Mouse (Mus musculus): ENCODE results near the gene Camk1d. TPM values are rescaled to one million over a fixed set of nuclear protein-coding genes. Genes with fewer than 3 reads are reported as not detected.

Camk1d gene
- polyA plus RNA-seq, 1 experiment from 2014 or later, result 3.8 TPM

- 67% methylated on average over 8 of the region's 8 CpGs for WGBS
- Histone ChIP-seq H3K27ac (ENCODE audit: low read depth, low read length) (no peak overlapping the region), H3K4me1 (ENCODE audit: control insufficient read depth, insufficient read depth, low read length) (no peaks in the 10 kb centered on the region), H3K9ac (ENCODE audit: low read length) (no peak overlapping the region), H3K4me3 (ENCODE audit: low read depth, low read length) (no peak overlapping the region), H3K9me3 (replicated peaks; ENCODE audit: control insufficient read depth, low read length) (no peaks in the 10 kb centered on the region), H3K36me3 (ENCODE audit: control insufficient read depth, insufficient read depth, low read length) (no peaks in the 10 kb centered on the region), H3K4me2 (ENCODE audit: low read length) (no peak overlapping the region), H3K27me3 (replicated peaks; ENCODE audit: control insufficient read depth, insufficient read depth, low read length) (no peaks in the 10 kb centered on the region)
- no peak for ATAC-seq
- no peak for DNase-seq (ENCODE audit: low spot score)
These were observed 15.9 kb downstream of the Camk1d start for GRCm38 (mm10) chr2:5698451-5698850.

- Histone ChIP-seq H3K27me3 (replicated peaks; ENCODE audit: control insufficient read depth, insufficient read depth, low read length) (no peaks in the 10 kb centered on the region), H3K9me3 (replicated peaks; ENCODE audit: control insufficient read depth, low read length) (no peaks in the 10 kb centered on the region), H3K9ac (ENCODE audit: low read length) (no peak overlapping the region), H3K4me1 (ENCODE audit: control insufficient read depth, insufficient read depth, low read length) (no peaks in the 10 kb centered on the region), H3K36me3 (ENCODE audit: control insufficient read depth, insufficient read depth, low read length) (no peaks in the 10 kb centered on the region), H3K4me3 (ENCODE audit: low read depth, low read length) (no peak overlapping the region), H3K27ac (ENCODE audit: low read depth, low read length) (no peak overlapping the region), H3K4me2 (ENCODE audit: low read length) (no peak overlapping the region)
- DNase-seq (ENCODE audit: low spot score), result no peak
- WGBS, result 82% methylated on average over 9 of the region's 9 CpGs
- no peak for ATAC-seq
These were observed 20.2 kb downstream of the Camk1d start for GRCm38 (mm10) chr2:5694094-5694493.

DNA sequence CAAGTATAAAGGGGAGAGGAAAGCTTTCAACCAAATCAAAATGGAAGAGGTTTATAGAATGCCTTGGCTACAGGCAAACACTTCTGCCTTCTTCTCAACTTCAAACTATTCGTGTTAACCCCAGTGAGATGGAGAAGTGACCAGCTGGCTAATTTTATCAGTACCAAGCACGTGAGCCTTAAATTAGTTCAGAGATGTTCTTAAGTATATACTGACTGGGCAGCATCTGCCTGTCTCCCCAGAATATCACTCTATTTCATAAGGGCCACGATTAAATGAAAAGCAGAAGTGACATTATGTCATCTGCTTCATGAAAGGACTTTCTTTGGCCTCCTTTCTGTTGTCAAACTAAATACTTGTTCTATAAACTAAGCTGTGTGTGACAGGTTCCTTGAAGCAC, 22.6 kb downstream of the Camk1d start:
- Histone ChIP-seq H3K4me3 (ENCODE audit: low read depth, low read length) (no peak overlapping the region), H3K27ac (ENCODE audit: low read depth, low read length) (no peak overlapping the region), H3K4me1 (ENCODE audit: control insufficient read depth, insufficient read depth, low read length) (no peaks in the 10 kb centered on the region), H3K9me3 (replicated peaks; ENCODE audit: control insufficient read depth, low read length) (no peaks in the 10 kb centered on the region), H3K27me3 (replicated peaks; ENCODE audit: control insufficient read depth, insufficient read depth, low read length) (no peaks in the 10 kb centered on the region), H3K36me3 (ENCODE audit: control insufficient read depth, insufficient read depth, low read length) (no peaks in the 10 kb centered on the region), H3K4me2 (ENCODE audit: low read length) (no peak overlapping the region), H3K9ac (ENCODE audit: low read length) (no peak overlapping the region)
- WGBS, result 79% methylated on average over 3 of the region's 3 CpGs
- ATAC-seq (no peak), DNase-seq (ENCODE audit: low spot score) (no peak)

GRCm38 (mm10) chr2:5683366-5683765, 30.9 kb downstream of the Camk1d start:
- no peak overlapping the region for H3K4me2 ChIP-seq (ENCODE audit: low read length)
- H3K4me1 ChIP-seq (ENCODE audit: control insufficient read depth, insufficient read depth, low read length), result no peaks in the 10 kb centered on the region
- no peaks in the 10 kb centered on the region for H3K9me3 ChIP-seq (replicated peaks; ENCODE audit: control insufficient read depth, low read length)
- 85% methylated on average over 4 of the region's 4 CpGs for WGBS
- no peak overlapping the region for H3K4me3 ChIP-seq (ENCODE audit: low read depth, low read length)
- H3K9ac ChIP-seq (ENCODE audit: low read length), result no peak overlapping the region
- H3K27ac ChIP-seq (ENCODE audit: low read depth, low read length), result no peak overlapping the region
- DNase-seq (ENCODE audit: low spot score) (no peak), ATAC-seq (no peak)
- no peaks in the 10 kb centered on the region for H3K27me3 ChIP-seq (replicated peaks; ENCODE audit: control insufficient read depth, insufficient read depth, low read length)
- no peaks in the 10 kb centered on the region for H3K36me3 ChIP-seq (ENCODE audit: control insufficient read depth, insufficient read depth, low read length)

DNA sequence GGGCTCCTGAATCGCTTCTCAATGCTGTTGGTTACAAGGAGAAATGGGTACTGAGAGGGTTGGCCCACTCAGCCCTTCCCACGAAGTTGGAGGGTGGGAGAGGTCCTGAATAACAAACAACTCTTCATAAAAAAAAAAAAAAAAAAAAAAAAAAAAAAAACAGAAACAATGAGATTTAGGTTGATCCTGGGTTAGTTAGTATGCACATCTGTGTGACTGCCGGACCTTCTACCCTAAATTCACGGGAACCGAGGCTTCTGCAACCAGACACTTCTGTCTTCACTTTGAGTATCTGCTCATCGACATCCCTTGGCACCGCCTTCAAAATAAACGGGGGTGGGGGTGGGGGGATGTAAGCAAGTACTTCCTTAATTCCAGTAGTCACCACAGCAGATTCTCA, 32.4 kb downstream of the Camk1d start:
- Histone ChIP-seq H3K4me2 (ENCODE audit: low read length) (no peak overlapping the region), H3K27ac (ENCODE audit: low read depth, low read length) (no peak overlapping the region), H3K4me1 (ENCODE audit: control insufficient read depth, insufficient read depth, low read length) (no peaks in the 10 kb centered on the region), H3K9ac (ENCODE audit: low read length) (no peak overlapping the region), H3K9me3 (replicated peaks; ENCODE audit: control insufficient read depth, low read length) (no peaks in the 10 kb centered on the region), H3K27me3 (replicated peaks; ENCODE audit: control insufficient read depth, insufficient read depth, low read length) (no peaks in the 10 kb centered on the region), H3K4me3 (ENCODE audit: low read depth, low read length) (no peak overlapping the region), H3K36me3 (ENCODE audit: control insufficient read depth, insufficient read depth, low read length) (no peaks in the 10 kb centered on the region)
- no peak for ATAC-seq
- DNase-seq (ENCODE audit: low spot score), result no peak
- 89% methylated on average over 8 of the region's 8 CpGs for WGBS

DNA sequence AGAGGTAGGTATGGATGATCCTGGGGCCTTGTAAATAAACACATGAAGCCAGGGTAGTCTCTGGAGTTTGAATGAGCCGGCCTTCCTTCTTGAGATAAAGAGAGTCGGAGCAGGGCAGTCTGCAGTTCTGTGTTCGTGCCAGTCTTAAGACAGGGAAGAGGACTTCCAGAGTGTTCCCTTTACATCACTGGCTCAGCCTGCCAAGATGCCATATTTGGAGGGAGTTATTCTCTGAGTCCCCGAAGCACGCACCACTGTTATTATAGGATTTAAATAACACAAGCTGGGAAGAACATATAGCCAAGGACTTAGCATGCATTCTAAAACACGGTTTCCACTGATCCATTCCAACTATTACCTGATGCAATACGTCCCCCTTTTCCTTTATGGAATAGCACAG, 33.0 kb downstream of the Camk1d start:
- H3K9ac ChIP-seq (ENCODE audit: low read length), result no peak overlapping the region
- H3K27ac ChIP-seq (ENCODE audit: low read depth, low read length), result no peak overlapping the region
- ATAC-seq (no peak), DNase-seq (ENCODE audit: low spot score) (no peak)
- H3K4me3 ChIP-seq (ENCODE audit: low read depth, low read length), result no peak overlapping the region
- 82% methylated on average over 7 of the region's 7 CpGs for WGBS
- H3K9me3 ChIP-seq (replicated peaks; ENCODE audit: control insufficient read depth, low read length), result no peaks in the 10 kb centered on the region
- no peaks in the 10 kb centered on the region for H3K36me3 ChIP-seq (ENCODE audit: control insufficient read depth, insufficient read depth, low read length)
- H3K27me3 ChIP-seq (replicated peaks; ENCODE audit: control insufficient read depth, insufficient read depth, low read length), result no peaks in the 10 kb centered on the region
- no peaks in the 10 kb centered on the region for H3K4me1 ChIP-seq (ENCODE audit: control insufficient read depth, insufficient read depth, low read length)
- no peak overlapping the region for H3K4me2 ChIP-seq (ENCODE audit: low read length)

- H3K9me3 ChIP-seq (replicated peaks; ENCODE audit: control insufficient read depth, low read length), result no peaks in the 10 kb centered on the region
- H3K4me2 ChIP-seq (ENCODE audit: low read length), result no peak overlapping the region
- H3K4me3 ChIP-seq (ENCODE audit: low read depth, low read length), result no peak overlapping the region
- 75% methylated on average over 2 of the region's 2 CpGs for WGBS
- H3K27ac ChIP-seq (ENCODE audit: low read depth, low read length), result no peak overlapping the region
- ATAC-seq (no peak), DNase-seq (ENCODE audit: low spot score) (no peak)
- H3K9ac ChIP-seq (ENCODE audit: low read length), result no peak overlapping the region
- H3K27me3 ChIP-seq (replicated peaks; ENCODE audit: control insufficient read depth, insufficient read depth, low read length), result no peaks in the 10 kb centered on the region
- no peaks in the 10 kb centered on the region for H3K36me3 ChIP-seq (ENCODE audit: control insufficient read depth, insufficient read depth, low read length)
- H3K4me1 ChIP-seq (ENCODE audit: control insufficient read depth, insufficient read depth, low read length), result peaks cover 10% of the 10 kb centered on the region
These were observed 35.3 kb downstream of the Camk1d start for GRCm38 (mm10) chr2:5679055-5679454.

- H3K27me3 ChIP-seq (replicated peaks; ENCODE audit: control insufficient read depth, insufficient read depth, low read length), result no peaks in the 10 kb centered on the region
These were observed 36.8 kb downstream of the Camk1d start for GRCm38 (mm10) chr2:5677472-5677871.

GRCm38 (mm10) chr2:5676786-5677185, 37.5 kb downstream of the Camk1d start:
- Histone ChIP-seq H3K4me2 (ENCODE audit: low read length) (no peak overlapping the region), H3K4me3 (ENCODE audit: low read depth, low read length) (no peak overlapping the region), H3K4me1 (ENCODE audit: control insufficient read depth, insufficient read depth, low read length) (peaks cover 10% of the 10 kb centered on the region), H3K9ac (ENCODE audit: low read length) (no peak overlapping the region), H3K27ac (ENCODE audit: low read depth, low read length) (no peak overlapping the region), H3K27me3 (replicated peaks; ENCODE audit: control insufficient read depth, insufficient read depth, low read length) (no peaks in the 10 kb centered on the region), H3K9me3 (replicated peaks; ENCODE audit: control insufficient read depth, low read length) (no peaks in the 10 kb centered on the region), H3K36me3 (ENCODE audit: control insufficient read depth, insufficient read depth, low read length) (no peaks in the 10 kb centered on the region)
- 81% methylated on average over 8 of the region's 8 CpGs for WGBS
- no peak for ATAC-seq
- DNase-seq (ENCODE audit: low spot score), result no peak

More at GRCm38 (mm10) chr2:5677472-5677871, 36.8 kb downstream of the Camk1d start:
- H3K4me2 ChIP-seq (ENCODE audit: low read length), result no peak overlapping the region
- no peak overlapping the region for H3K4me3 ChIP-seq (ENCODE audit: low read depth, low read length)
- no peaks in the 10 kb centered on the region for H3K36me3 ChIP-seq (ENCODE audit: control insufficient read depth, insufficient read depth, low read length)
- ATAC-seq, result no peak
- no peak overlapping the region for H3K9ac ChIP-seq (ENCODE audit: low read length)
- DNase-seq (ENCODE audit: low spot score), result no peak
- H3K9me3 ChIP-seq (replicated peaks; ENCODE audit: control insufficient read depth, low read length), result no peaks in the 10 kb centered on the region
- H3K27ac ChIP-seq (ENCODE audit: low read depth, low read length), result no peak overlapping the region
- 81% methylated on average over 2 of the region's 2 CpGs for WGBS
- peaks cover 10% of the 10 kb centered on the region for H3K4me1 ChIP-seq (ENCODE audit: control insufficient read depth, insufficient read depth, low read length)

Measured in forebrain, embryonic 14.5 days (tissue).